Mouse (Mus musculus) embryonic facial prominence, embryonic 15.5 days (tissue): ENCODE measurements around the gene Rexo4. TPM values are rescaled to one million over a fixed set of nuclear protein-coding genes. Genes with fewer than 3 reads are reported as not detected.

Experiments
- ATAC-seq: fragments of 200-750 bp; cut with Nextera tagmentation; 2 replicates; pipeline ENCODE4 v1.8.0; 2017; ENCODE audit warnings: low read depth, moderate TSS enrichment; ENCODE audit not compliant: insufficient number of reproducible peaks, low FRiP score, low TSS enrichment
- H3K27ac ChIP-seq: fragments of 300-500 bp; sonication (generic); replicated peaks from 2 replicates; pipeline ENCODE4 v1.5.1; 2015; ENCODE audit warnings: mild to moderate bottlenecking, inconsistent platforms
- H3K27me3 ChIP-seq: fragments of 300-500 bp; sonication (generic); 2 replicates; pipeline ENCODE4 v1.6.1; 2015; ENCODE audit warnings: inconsistent platforms
- H3K36me3 ChIP-seq: fragments of 300-500 bp; sonication (generic); 2 replicates; pipeline ENCODE4 v1.6.1; 2015; ENCODE audit warnings: mild to moderate bottlenecking, inconsistent platforms
- H3K4me1 ChIP-seq: fragments of 300-500 bp; sonication (generic); 2 replicates; pipeline ENCODE4 v1.6.1; 2015; ENCODE audit warnings: inconsistent platforms
- H3K4me2 ChIP-seq: fragments of 300-500 bp; sonication (generic); replicated peaks from 2 replicates; pipeline ENCODE4 v1.6.1; 2015; ENCODE audit warnings: mild to moderate bottlenecking, inconsistent platforms
- H3K4me3 ChIP-seq: fragments of 300-500 bp; sonication (generic); replicated peaks from 2 replicates; pipeline ENCODE4 v1.5.1; 2015; ENCODE audit warnings: mild to moderate bottlenecking, inconsistent platforms
- H3K9ac ChIP-seq: fragments of 300-500 bp; sonication (generic); 2 replicates; pipeline ENCODE4 v1.6.1; 2015; ENCODE audit warnings: inconsistent platforms
- H3K9me3 ChIP-seq: fragments of 300-500 bp; sonication (generic); replicated peaks from 2 replicates; pipeline ENCODE4 v1.6.1; 2016; ENCODE audit warnings: inconsistent platforms
- WGBS: fragments of 180-500 bp; shearing (Covaris S2); methylation state at CpG from one replicate; pipeline ENCODE4 v1.1.7; 2015; 5-methylcytosine and 5-hydroxymethylcytosine counted together
- polyA plus RNA-seq: library from polyadenylated mRNA; unstranded; fragments of >200 nt; fragmentation: Nextera tagmentation; extraction: Ambion mirVana; gene quantifications from 2 replicates; pipeline ENCODE4 v1.2.1, GENCODE M21; 2015

Rexo4 gene
- polyA plus RNA-seq, 1 experiment from 2014 or later, result 48.6 TPM

- Histone ChIP-seq H3K4me3 (no peak overlapping the region), H3K4me1 (peaks cover 28% of the 10 kb centered on the region), H3K9me3 (no peaks in the 10 kb centered on the region), H3K4me2 (no peak overlapping the region), H3K9ac (no peak overlapping the region), H3K36me3 (peaks cover 66% of the 10 kb centered on the region), H3K27ac (no peak overlapping the region), H3K27me3 (no peaks in the 10 kb centered on the region)
- 89% methylated on average over 3 of the region's 3 CpGs for WGBS
- ATAC-seq, result no peak
Observed at GRCm38 (mm10) chr2:26919684-26920083, 44.5 kb downstream of the Rexo4 start.

GRCm38 (mm10) chr2:26916738-26917137 lies 47.4 kb downstream of the Rexo4 start:
- Histone ChIP-seq H3K9me3 (no peaks in the 10 kb centered on the region), H3K36me3 (peaks cover 62% of the 10 kb centered on the region), H3K4me3 (peak overlapping the region; percentile 75), H3K27me3 (no peaks in the 10 kb centered on the region), H3K27ac (peak overlapping the region; percentile 73), H3K9ac (peak overlapping the region; percentile 74), H3K4me1 (peaks cover 49% of the 10 kb centered on the region), H3K4me2 (peak overlapping the region; percentile 96)
- WGBS, result 2% methylated on average over 13 of the region's 13 CpGs
- ATAC-seq, result no peak

DNA sequence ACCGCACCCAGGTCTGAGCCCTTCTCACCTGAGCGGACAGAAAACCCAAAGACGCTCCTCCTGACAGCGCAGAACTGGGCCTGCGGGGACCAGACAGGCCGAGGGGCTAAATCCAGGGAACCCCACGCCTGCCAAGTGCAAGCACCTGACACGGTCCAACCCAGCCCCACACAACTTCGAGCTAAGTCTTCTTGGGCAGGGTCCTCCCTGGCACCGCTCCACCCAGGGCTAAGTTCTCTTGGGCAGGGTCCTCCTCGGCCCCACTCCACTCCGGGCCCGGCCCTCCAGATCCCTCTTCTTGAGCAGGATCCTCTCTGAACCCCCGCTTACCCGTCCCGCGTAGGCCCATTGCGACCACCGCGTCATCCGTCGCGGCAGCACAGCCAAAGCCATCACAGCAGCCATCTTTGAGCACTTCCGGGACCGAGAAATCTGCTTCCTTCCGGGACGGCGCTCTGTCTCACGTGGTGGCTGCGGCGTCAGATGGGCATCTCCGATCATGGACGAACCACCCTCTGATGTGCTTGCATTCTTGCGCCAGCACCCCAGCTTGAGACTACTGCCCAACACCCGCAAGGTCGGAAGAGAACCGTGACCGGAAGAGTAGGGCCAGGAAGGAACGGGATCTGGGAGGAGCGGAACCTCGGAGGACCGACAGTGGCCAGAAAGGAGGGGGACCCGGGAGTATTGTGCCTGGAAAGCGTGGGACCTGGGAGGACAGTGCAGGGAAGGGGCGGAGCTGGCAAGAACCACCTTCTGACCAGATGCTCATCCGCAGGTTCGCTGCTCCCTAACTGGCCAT lies 48.1 kb downstream of the Rexo4 start, which contains the start of the genes Surf2 and Surf1:
Surf2 (plus strand) TSS at position 441 of the 802 bp plus-strand sequence.
Surf1 (minus strand) TSS at position 604 of the 802 bp plus-strand sequence.
- Histone ChIP-seq H3K4me3 (peak within 1 kb of the TSS; percentile 75), H3K4me1 (peaks cover 52% of the 10 kb centered on the region), H3K9me3 (no peaks in the 10 kb centered on the region), H3K27ac (peak within 1 kb of the TSS; percentile 73), H3K36me3 (peaks cover 56% of the 10 kb centered on the region), H3K9ac (peak within 1 kb of the TSS; percentile 74), H3K27me3 (no peaks in the 10 kb centered on the region), H3K4me2 (peak within 1 kb of the TSS; percentile 96)
- peak; percentile 56 for ATAC-seq
- WGBS, result 1% methylated on average over 47 of the region's 47 CpGs

DNA sequence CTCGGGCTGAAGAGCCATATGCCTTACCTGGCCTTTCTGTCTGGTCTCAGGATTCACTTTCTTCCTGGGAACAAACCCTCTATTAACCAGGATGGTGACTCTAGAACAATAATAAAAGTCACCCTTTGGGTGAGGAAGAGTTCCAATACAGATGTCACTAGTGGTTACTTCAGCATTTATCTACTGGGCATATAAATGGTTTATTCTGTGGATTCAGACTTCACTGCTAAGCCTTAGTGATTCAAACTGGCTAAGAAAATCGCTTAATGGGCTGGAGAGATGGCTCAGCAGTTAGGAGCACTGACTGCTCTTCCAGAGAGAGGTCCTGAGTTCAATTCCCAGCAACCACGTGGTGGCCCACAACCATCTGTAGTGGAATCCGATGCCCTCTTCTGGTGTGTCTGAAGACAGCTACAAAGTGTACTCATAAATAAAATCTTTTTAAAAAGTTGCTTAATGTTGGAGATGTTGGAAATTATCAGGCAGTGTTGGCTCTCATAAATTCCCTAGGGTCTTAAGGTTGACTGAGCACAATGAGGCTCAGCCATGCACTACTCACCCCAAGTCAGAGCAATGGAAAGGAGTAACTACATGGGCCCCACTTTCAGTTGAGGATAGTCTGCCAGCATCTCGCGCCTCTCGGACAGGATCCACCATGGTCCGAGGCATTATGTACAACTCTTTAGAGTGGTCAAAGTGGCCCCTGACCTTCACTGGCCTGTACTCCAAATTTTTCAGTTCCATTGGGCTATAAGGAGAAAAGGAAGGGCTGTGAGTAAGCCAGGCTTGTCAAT lies 49.8 kb downstream of the Rexo4 start:
- Histone ChIP-seq H3K4me2 (0 out of 2 replicates have a peak overlapping the region, but pooled peaks have one; percentile 96), H3K9ac (no peak overlapping the region), H3K27ac (no peak overlapping the region), H3K27me3 (no peaks in the 10 kb centered on the region), H3K4me1 (peaks cover 53% of the 10 kb centered on the region), H3K4me3 (0 out of 2 replicates have a peak overlapping the region, but pooled peaks have one; percentile 3), H3K36me3 (peaks cover 38% of the 10 kb centered on the region), H3K9me3 (no peaks in the 10 kb centered on the region)
- 65% methylated on average over 8 of the region's 8 CpGs for WGBS
- ATAC-seq, result no peak

DNA sequence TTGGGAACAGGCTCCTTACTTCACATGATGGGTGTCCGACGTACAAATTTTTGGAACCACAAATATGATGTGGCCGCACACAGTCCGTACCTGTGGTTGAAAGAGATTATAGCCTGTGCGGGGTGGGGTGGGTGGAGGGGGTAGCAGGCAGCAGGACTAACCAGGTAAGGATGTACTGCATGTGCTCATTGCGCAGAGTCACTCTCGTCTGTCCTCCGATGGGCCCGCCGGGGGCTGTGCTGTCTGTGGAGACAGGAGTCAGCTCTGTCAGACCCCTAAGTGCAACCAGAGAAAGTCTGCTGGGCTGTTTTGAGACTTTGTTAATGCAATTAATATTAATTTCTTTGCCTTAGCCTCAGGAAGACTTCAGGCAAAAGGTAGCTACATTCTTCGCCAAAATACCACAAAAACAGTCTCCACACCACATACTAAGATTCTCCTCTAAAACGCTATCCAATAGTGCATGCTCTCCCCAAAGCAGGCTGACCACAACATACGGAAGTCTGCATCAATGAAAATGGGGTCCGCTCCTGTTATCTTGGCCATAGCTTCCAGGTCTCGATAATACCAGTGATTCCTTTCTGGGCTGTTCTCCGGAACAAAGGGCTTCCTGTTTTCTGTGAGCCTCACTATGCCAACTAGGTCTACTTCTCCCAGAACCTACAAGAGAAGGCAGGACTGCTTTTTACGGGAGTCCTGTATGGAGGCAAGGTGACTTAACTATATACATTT lies 50.6 kb downstream of the Rexo4 start:
- no peak for ATAC-seq
- Histone ChIP-seq H3K27me3 (no peaks in the 10 kb centered on the region), H3K4me2 (no peak overlapping the region), H3K4me1 (peaks cover 61% of the 10 kb centered on the region), H3K9me3 (no peaks in the 10 kb centered on the region), H3K36me3 (peaks cover 31% of the 10 kb centered on the region), H3K27ac (no peak overlapping the region), H3K4me3 (0 out of 2 replicates have a peak overlapping the region, but pooled peaks have one; percentile 3), H3K9ac (no peak overlapping the region)
- WGBS, result 81% methylated on average over 17 of the region's 17 CpGs

GRCm38 (mm10) chr2:26912253-26912770 lies 51.9 kb downstream of the Rexo4 start:
- H3K36me3 ChIP-seq, result peaks cover 34% of the 10 kb centered on the region
- H3K27ac ChIP-seq, result no peak overlapping the region
- 60% methylated on average over 5 of the region's 5 CpGs for WGBS

GRCm38 (mm10) chr2:26910994-26911765 lies 53.0 kb downstream of the Rexo4 start:
- 1% methylated on average over 37 of the region's 37 CpGs for WGBS
- ATAC-seq, result 0 out of 2 replicates have a peak, but pooled peaks have one; percentile 30
- peak overlapping the region; percentile 61 for H3K4me3 ChIP-seq
- no peaks in the 10 kb centered on the region for H3K27me3 ChIP-seq
- peak overlapping the region; percentile 93 for H3K27ac ChIP-seq
- peak overlapping the region; percentile 91 for H3K9ac ChIP-seq
- peak overlapping the region; percentile 91 for H3K4me2 ChIP-seq
- H3K4me1 ChIP-seq, result peaks cover 59% of the 10 kb centered on the region
- no peaks in the 10 kb centered on the region for H3K9me3 ChIP-seq
- H3K36me3 ChIP-seq, result peaks cover 45% of the 10 kb centered on the region

More at GRCm38 (mm10) chr2:26912253-26912770, 51.9 kb downstream of the Rexo4 start:
- ATAC-seq, result no peak
- no peaks in the 10 kb centered on the region for H3K27me3 ChIP-seq
- peak overlapping the region; percentile 61 for H3K4me3 ChIP-seq
- H3K4me1 ChIP-seq, result peaks cover 65% of the 10 kb centered on the region
- H3K9ac ChIP-seq, result peak overlapping the region; percentile 91
- H3K4me2 ChIP-seq, result peak overlapping the region; percentile 91
- no peaks in the 10 kb centered on the region for H3K9me3 ChIP-seq

GRCm38 (mm10) chr2:26910124-26910993 lies 53.8 kb downstream of the Rexo4 start, which contains the start of the genes Med22 and Rpl7a:
TSS of gene Med22 (minus strand) at chr2:26910677.
TSS of gene Rpl7a (plus strand) at chr2:26910764.
- Histone ChIP-seq H3K27me3 (no peaks in the 10 kb centered on the region), H3K27ac (peak within 1 kb of the TSS; percentile 93), H3K4me1 (peaks cover 54% of the 10 kb centered on the region), H3K4me2 (peak within 1 kb of the TSS; percentile 91), H3K4me3 (peak within 1 kb of the TSS; percentile 61), H3K36me3 (peaks cover 53% of the 10 kb centered on the region), H3K9me3 (no peaks in the 10 kb centered on the region), H3K9ac (peak within 1 kb of the TSS; percentile 91)
- peak; percentile 93 for ATAC-seq
- under 1% methylated on average over 74 of the region's 74 CpGs for WGBS

- Histone ChIP-seq H3K4me2 (peak overlapping the region; percentile 63), H3K4me1 (peaks cover 45% of the 10 kb centered on the region), H3K27ac (peak overlapping the region; percentile 87), H3K9ac (peak overlapping the region; percentile 61), H3K27me3 (no peaks in the 10 kb centered on the region), H3K36me3 (peaks cover 63% of the 10 kb centered on the region), H3K4me3 (peak overlapping the region; percentile 61), H3K9me3 (no peaks in the 10 kb centered on the region)
- no peak for ATAC-seq
Observed at GRCm38 (mm10) chr2:26909387-26909784, 54.8 kb downstream of the Rexo4 start.
